Mouse (Mus musculus) cerebellum, adult 2 months (tissue): Measurements from ENCODE around the gene Gcnt3.

ENCODE experiments used
- CTCF ChIP-seq: fragments of 200-500 bp; IDR thresholded peaks from 2 replicates; pipeline ENCODE4 v1.5.1; 2011; ENCODE audit warnings: low read depth, mild to moderate bottlenecking, control low read depth, low read length, moderate library complexity, borderline replicate concordance; ENCODE audit not compliant: insufficient read depth
- POLR2A ChIP-seq: fragments of 200-500 bp; IDR thresholded peaks from 2 replicates; pipeline ENCODE4 v1.6.1; 2011; ENCODE audit warnings: low read length, control low read depth, borderline replicate concordance; ENCODE audit not compliant: insufficient read depth

- TF ChIP-seq POLR2A = no peak
- TF ChIP-seq CTCF = no peak
Observed at GRCm38 (mm10) chr9:70007506-70008248, 30.2 kb downstream of the Gcnt3 start.
